Mouse (Mus musculus) thymus, adult 18-20 months (tissue): ENCODE measurements around the gene Cox14.
"Not testable (repeated sequence)": the region's sequence is repeated elsewhere in the genome, so short reads cannot be mapped to it uniquely, and the experiment has no call there.

Source experiments
- DNase-seq, 2 experiments: peaks; one replicate each; pipeline ENCODE4 v3.0.0; 2022; ENCODE audit warnings: mixed read lengths in 2 of 2

Cox14 gene

DNA sequence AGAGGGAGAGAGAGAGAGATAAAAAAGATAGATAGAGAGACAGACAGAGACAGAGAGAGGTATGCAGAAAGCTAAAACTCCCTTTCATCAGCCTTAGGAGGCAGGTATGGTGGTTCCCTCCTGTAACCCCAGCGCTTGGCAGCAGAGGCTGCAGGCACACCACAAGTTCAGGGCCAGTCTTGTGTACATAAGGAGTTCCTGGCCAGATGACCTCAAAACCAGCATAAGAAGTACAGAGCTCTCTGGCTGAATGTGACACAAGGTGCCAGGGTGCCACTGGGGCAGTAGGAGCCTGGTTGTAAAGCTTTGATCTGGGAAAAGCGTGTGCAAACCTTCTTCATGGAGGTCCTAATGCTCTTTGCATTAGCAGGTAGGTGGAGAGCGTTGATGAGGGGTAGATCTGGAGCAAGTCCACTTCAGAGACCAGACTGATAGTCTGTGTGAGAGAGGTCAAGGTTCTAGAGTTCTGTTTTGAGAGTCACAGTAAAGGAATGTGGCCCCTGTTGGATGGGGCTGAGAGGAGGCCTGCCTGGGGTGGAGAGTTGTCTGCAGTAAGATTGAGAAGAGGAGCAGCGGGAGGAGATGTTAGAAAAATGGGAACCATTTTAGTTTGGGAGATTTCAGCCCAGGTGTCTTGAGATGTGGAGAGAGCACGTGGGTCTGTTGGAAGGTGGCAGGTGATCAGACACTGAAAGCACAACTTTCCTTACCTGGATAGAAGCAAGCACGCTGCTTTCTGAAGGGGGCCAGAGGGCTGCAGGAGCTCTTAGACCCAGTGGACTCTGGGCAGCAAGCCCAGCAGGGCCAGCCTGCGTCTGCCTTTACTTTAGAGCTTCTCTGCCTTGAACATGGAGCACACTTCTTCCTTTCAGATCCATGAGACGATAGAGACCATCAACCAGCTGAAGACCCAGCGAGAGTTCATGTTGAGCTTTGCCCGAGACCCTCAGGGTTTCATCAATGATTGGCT is 14.9 kb upstream of the Cox14 start:
- DNase-seq, result no peak

DNA sequence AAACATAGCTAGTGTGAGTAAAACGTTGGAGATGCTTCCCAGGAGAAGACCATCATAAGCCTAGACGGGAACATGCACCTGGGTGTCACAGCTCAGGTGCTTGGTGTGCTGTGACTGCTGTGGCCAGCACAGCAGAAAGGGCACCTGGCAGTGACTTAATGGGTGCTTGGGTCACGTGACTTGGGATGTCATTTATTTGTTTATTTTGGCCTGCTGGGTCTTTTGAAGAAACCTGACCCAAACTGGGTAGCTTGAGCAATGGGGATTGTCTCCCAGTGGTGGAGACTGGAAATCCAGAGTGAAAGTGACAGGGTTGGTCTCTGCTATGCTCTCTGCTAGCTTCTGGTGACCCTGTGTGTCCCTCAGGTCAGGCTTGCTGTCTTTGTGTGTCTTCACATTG is 13.9 kb upstream of the Cox14 start:
- DNase-seq, result no peak

DNA sequence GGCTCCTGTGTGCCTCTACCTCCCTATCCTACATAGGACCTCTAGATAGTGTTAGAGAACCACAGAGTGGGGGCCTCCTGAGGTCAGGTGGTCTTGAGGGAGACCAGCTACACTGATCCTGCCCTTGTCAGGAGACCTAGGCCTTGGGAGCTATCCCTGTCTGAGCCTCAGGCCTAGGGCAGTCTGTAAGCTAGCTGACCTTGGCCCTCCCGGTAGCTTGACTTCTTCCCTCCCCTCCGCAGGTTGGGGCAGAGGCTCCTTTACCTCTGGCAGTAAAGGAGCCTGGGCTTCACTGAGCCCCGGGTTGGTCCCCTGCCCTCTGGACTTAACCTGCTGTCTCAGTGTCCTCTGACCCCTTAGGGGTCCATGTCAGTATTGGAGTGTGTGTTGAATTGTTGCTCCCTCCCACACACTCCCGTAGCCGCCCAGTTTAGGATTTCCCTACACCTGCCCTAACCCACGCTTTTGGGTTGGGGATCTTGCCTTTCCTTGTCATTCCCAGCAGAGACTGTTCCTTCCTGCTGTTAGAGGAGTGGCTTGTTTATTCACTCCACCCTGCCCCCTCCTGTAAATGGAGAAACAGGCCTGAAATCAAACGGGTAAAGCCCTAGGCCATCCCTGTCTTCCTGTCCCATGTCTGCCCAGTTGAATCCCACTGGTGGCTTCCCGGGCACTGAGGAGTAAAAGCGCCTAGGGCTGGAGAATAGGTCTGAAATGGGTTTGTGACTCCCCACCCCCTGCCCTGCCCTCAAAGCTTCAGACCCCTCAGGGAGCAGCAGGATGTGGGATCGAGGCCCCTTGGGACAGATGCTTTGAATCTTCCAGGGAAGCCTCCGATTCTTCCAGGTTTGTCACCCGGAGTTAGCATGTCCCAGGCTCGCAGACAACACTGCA is 12.5 kb upstream of the Cox14 start:
- DNase-seq, result no peak

DNA sequence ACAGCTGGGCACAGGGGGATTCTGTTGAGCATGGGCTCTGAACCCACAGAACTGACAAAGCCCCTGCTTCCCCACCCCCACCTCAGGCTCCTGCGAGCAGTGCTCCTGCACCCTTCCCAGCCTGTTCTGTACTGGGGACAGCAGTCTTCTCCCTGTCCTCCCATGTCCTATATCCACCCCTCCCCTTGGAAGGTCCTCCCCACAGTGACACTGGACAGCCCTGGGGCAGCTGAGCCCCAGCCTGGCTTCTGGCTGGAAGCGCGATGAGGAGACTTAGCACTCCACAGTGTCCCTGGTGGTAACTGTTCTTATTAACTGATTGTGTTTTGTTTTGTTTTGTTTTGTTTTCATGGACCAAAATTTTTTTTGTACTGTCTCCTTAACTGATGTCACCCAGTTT is 11.8 kb upstream of the Cox14 start:
- no peak for DNase-seq

DNA sequence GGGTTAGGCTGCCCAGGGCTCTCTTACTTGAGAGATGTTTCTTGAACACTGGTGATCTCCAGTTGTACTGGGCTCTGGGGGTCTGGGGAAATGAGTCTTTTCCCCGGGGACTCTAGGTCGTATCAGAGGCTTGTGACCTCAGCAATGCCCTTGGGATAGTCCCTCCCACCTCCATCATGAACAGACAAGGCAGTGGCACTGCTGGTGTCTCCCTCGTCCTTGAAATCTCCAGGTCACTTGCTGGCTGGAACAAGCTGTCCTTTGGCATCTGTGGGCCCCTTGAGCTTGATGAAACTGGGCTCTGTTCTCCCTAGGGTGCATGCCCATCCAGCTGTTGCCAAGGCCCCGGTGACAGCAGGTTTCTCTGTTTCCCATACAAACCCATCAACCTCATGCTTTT is 11.2 kb upstream of the Cox14 start:
- no peak for DNase-seq

DNA sequence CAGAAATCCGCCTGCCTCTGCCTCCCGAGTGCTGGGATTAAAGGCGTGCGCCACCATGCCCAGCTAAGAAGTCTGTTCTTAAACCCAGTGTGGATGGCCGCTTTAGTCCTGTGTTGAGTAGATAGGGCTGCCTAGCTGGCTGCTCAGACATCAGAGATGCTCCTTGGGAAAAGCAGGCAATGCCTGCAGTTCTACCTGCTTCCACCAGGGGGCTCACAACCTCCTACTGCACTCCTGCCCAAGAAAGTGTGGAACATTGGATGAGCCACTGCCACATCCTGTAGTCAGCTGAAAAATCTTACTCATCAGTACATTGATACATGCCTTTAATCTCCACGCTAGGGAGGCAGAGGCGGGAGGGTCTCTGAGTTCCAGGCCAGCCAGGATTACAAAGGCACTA is 10.6 kb upstream of the Cox14 start:
- DNase-seq, result peak in 1 of 2 experiments; percentile 54

DNA sequence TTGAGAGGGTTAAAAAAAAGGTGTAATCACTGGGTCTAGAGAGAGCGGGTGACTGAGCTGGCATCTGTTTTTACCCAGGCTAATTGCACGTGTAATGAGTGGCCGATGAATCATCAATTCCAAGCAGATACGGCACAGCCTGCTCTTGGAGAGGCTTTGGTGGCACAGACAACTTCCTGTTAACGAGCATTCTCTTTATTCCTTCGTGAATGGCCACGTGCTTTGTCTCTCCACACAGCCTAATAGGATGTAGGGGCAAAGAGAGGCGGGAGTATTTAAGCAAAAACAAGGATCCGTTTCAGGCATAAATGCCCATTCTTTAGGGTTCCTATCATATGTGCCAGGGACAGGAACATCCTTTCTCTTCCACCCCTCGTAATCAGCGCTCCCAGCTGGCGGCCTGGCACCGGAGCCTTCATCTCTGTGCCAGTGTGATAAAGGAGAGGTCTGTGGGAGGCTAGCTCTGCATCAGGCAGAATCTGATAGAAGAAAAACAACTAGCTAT is 10.0 kb upstream of the Cox14 start:
- DNase-seq, result no peak

DNA sequence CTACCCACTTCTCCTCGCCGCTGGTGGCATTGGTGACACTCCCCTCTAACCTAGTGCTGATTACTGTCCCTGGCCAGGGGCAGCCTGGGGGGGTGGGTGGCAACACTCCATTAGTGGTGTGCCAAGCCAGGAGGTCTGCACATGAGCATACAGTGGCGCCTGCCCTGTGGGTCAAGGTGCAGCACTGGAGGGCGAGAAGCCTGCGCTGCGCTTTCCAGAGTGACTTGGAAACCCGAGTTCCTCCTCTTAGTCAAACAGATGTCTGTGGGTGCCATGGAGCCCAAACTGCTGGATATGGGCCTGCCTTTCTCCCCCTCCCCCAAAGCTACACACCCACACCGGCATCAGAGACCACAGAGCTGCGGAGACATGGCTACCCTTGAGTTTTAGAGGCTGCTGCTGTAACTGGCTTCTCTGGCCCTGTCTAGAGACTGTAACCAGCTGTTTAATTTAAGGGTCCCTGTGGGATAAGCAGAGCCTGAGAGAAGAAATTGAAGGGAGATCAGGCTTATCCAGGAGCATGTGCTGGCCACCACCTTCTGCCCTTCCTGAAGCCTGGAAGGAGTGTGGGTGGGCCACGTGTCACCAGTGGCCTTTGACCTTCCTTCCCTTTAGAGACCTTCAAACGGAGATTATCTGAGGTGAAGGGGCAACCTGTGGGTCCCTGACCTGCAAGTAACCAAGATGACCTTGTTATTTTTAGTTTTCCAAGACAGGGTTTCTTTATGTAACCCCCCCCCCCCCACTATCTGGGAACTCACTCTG is 9.3 kb upstream of the Cox14 start:
- DNase-seq, result no peak

DNA sequence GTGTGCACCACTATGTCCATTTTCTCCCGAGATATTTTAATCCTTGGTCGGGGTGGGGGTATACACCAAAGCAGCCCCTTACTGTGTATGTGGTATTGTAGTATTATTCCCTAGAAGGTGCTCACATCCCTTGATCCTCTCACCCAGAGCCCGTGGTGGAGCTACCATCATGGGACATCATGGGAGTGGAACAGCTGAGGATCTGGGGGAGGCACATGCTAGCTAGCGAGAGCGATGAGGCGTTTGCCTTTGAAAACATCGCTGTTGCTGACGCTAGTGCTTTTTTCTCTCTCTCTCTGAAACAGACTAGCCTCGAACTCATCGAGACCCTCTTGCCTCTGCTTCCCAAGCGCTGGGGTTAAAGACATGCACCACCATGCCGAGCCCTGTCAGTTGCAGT is 8.6 kb upstream of the Cox14 start:
- DNase-seq, result no peak

DNA sequence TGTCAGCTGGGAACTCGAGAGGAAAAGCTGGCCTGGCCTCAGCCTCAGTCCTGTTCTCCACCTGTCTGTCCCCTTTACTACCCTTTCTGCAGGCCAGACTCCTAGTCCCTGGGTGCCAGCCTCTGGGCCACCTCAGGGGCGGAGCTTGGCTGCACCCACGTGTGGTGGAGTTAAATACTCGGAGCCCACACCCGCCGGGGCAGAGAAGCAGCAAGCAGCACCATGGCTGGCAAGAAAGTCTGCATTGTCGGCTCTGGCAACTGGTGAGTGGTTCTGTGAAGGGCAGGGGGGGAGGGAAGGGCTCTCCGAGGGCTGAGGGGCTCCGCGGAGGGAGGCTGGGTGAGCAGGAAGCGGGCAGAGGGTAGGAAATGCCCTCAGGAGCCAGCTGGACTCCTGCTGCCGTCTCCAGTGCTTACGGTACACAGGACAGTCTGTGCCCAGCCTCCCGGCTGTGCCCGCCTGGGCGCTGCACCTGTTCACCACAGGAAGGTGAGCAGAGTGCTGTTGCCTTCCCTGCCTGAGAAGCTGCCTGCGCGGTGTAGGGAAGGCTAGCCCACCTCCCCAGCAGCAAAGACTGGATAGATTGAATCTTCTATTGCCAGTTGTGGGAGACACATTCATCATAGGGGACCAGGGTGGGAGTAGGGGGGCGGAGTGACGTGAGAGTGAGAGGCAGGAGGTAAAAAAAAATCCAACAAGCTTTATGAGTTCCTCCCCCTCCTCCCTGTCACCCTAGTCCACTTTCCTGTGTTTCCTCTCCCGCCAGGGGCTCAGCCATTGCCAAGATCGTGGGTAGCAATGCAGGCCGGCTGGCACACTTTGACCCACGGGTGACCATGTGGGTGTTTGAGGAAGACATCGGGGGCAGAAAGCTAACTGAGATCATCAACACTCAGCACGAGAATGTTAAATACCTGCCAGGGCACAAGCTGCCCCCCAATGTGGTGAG is 7.8 kb upstream of the Cox14 start, which contains the start of gene Gpd1:
Gpd1 (plus strand) TSS at position 130 of the 949 bp plus-strand sequence.
- no peak for DNase-seq

DNA sequence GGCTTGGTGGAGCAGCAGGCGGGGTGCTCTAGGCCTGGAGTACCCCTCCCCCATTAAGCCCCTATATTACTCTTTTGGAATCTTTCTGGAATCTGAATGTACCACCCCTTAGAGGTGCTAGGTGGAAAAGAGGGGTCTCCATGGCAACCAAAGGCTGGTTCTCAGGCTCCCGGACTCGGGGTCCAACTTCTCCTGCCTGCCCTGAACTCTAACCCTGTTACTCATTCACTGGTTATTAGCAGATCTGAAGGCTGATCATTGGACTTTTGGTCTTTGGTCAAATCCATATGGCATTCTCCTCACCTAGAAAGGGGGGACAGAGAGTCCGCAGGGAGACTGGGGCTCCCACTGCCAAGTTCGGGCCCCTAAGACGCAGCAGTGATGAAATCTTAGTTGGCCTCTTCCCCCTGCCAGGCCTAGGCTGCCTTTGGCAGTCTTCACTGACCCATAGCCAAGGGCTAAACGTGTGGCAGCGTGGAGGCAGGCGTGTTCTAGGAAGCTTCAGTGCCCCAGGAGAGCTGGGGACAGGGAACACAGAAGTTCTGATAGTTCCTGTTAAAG is 6.9 kb upstream of the Cox14 start:
- no peak for DNase-seq

DNA sequence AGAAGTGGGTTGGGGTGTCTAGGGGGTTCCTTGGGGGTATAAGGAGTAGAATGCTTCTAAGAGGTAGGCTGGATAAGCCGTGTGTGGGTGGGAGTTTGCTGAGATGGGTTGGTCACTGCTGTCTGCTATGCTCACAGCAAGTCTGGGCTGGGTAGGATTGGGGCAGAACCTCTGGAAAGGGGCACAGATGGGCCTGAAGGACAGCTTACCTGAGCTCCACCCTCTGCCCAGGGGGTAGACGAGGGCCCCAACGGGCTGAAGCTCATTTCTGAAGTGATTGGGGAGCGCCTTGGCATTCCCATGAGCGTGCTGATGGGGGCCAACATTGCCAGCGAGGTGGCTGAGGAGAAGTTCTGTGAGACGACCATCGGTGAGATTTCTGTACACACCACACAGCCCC is 5.6 kb upstream of the Cox14 start:
- no peak for DNase-seq

DNA sequence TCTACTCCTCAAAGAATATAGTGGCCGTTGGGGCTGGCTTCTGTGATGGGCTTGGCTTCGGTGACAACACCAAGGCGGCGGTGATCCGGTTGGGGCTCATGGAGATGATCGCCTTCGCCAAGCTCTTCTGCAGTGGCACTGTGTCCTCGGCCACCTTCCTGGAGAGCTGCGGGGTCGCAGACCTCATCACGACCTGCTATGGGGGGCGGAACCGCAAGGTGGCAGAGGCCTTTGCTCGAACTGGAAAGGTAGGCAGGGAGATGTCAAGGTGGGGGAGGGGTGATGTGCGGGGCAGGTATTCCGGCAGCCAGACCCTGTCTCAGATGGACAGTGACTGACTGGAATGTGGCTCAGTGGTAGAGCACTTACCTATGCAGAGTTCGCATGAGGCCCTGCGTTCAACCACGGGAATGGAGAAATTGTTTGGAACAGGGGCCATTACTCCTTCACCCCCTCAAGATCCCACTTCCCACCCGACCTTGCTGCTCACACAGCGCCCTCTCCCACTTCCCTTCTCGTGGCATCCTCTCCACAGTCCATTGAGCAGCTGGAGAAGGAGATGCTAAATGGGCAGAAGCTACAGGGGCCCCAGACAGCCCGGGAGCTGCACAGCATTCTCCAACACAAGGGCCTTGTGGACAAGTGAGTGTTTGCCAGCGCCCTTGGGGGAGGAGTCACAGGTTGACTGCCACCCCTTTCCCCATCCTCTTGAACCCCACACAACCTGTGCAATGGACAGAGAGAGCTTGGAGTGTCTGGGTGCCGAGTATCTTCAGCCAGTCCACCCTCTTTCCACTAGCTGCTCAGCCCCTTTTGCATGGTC is 3.3 kb upstream of the Cox14 start:
- DNase-seq, result no peak

DNA sequence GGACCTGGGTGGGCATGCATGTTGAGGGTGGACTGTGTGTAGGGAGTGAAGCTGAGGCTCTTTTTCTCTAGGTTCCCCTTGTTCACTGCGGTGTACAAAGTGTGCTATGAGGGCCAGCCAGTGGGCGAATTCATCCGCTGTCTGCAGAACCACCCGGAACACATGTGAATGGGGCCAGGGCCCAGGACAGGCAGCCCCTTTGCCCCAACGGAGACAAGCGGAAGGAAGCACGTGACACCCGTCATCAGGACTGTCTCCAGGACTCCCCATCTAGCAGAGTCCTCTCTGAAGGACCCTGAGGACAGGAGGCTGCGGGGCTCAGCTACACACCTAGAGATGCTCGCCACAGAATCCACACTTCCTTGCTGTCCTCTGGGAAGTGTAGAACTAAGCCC is 2.3 kb upstream of the Cox14 start:
- DNase-seq, result no peak

DNA sequence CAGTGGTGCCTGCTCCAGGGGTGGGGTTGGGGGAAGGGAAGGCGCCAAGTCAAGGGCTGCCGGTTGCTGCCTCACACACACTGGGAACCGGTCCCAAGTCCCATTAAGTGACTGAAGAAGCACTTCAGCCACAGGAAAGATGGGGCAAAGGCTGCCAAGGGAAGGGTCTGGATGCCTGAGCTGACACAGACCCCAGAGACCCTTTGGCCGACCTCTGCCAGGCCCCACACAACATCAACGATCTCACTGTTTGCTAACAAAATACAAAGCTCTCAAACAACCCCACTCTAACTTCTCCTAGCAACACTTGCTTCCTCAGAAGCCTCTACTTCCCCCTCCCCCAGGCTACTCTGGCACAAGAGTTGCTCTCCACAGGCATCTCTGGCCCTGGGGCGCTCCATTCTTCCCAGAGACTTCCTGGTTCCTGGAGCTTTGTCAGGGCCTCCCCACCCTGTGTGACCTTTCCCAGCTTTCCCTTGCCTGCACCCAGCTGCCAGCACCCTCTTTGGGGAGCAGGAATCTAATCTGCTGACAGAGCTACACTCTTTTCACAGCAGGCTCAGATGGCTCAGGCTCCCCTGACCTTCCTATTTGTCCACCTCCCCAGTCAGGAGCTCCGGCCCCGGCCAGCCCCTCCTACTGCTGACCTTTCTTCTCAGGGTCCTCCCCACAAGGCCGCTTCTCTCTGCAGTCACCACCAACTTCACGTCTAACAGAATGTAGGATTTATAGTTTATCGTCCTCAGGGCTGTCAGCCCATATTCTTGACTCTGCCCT is 1.7 kb upstream of the Cox14 start:
- no peak for DNase-seq

DNA sequence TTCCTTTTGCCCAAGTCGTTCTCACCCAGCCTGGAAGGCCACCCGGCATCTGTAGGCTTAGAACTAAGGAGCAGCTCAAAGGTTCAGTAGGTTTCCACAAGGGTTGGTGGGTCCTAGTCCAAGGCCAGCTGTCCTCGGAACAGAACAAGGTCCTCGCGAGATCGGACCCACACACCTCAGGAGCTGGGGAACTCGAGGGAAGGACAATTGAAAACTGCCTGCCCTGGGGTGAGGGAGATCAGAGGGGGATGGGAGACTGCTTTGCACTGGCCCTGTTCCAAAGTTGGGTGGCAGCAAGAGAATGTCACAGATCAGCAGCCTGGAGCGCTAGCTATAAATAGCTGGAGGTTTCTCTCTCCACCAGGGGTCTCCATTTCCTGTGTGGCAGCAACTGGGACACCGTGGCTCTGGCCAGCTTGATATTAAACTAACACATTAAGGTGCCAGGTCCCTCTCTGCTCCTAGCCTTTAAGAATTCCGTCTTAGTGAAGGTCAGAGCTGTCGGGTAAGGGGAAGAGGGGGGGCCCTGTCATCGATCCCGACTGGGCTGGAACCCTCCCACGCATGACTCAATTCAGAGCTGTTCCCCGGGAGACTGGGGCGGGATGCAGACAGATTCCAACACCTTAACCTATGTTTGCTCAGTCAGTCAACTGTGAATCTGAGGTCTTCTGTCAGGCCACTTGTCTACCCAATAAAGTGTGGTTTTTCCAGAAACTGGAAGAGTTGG is 961 bp upstream of the Cox14 start:
- peak in 1 of 2 experiments; percentile 60 for DNase-seq

DNA sequence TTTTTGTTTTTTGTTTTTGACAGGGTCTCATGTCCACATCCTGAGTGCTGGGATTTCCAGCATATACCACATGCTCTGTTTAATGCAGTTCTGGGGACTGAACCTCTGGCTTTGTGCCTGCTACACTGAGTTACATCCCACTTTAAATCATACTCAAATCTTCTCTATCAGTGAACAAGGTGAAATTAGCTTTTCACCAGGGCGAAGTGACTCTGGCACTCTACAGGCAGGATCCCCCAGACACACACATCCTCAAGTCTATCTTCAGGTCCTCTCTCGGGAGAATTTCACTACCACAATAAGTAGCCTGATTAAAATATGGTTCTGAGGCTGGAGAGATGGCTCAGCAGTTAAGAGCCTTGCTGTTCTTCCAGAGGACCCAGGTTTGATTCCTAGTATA is 1.1 kb downstream of the Cox14 start:
- DNase-seq, result no peak

DNA sequence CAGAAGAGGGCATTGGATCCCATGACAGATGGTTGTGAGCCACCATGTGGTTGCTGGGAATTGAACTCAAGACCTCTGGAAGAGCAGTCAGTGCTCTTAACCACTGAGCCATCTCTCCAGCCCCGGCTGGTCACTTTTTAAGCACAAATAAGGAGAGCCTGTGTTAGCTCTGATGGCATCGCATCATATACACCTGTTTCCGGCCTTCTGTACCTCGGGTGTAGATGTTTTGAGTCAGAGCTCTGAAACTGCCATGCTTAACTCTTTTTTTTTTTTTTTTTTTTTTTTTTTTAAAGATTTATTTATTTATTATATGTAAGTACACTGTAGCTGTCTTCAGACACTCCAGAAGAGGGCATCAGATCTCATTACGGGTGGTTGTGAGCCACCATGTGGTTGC is 1.6 kb downstream of the Cox14 start:
- DNase-seq, result not testable (repeated sequence)

DNA sequence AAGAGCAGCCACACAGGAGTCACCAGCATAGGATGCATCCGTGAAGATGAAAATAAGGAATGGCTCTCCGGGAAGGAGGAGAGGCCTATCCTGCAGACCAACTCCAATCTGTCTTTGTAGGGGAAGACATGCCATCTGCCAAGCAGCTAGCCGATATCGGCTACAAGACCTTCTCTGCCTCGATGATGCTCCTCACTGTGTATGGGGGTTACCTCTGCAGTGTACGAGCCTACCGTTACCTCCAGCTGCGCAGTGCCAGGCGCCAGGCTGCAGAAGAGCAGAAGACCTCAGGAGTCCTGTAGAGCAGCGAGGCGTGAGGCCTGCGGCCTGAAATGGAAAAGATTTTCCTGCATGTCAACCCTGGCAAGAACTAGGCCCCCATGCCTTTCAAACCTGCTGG is 2.1 kb downstream of the Cox14 start:
- no peak for DNase-seq
